Mouse (Mus musculus): ENCODE measurements around the gene Nme9. TPM values are rescaled to one million over a fixed set of nuclear protein-coding genes. Genes with fewer than 3 reads are reported as not detected.

Gene Nme9
- total RNA-seq, 4 experiments from 2014 or later, result 0.39 to 0.85 (median 0.62) TPM

DNA sequence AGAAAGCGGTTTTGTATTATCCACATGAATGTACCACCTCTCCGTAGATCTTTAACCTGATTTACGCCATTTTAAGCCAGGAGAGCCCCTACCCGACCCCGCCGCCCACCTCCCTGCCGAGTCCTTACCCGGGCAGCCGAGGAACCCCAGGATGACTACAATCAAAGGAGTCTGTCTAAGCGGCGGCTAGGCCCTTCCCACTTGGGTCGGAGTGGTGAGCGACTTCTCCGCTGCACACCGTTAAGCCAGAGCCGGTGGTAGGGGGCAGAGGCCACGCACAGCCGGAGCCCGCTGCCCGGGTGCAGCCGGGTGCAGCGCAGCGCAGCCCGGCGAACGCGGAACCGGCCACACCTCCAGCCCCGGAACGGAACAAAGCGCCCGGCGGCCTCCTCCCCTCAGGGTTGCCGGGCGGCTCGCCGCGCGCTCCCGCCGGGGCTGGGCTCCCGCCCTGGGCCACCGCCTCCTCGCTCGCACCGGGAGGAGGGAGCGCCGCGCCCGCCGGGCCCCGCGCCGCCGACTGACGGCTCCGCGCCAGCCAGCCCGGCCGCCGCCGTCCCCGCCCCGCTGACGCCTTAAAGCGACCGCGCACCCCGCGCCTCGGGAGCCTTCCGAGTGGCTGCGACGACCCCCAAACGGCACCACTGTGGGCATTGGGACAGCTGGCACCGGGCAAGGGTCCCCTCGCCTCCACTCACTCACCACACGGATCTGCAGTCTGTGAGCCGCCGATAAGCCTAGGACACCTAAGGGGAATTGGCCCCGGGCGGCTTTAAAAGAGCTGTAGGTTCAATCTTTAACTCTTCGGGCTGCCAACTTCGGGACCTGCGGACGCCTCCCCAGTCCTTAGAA is 14.9 kb upstream of the Nme9 start:
- DNase-seq (ENCODE audit: low spot score in 2 of 2), result peak in 1 of 2 experiments; percentile 72

DNA sequence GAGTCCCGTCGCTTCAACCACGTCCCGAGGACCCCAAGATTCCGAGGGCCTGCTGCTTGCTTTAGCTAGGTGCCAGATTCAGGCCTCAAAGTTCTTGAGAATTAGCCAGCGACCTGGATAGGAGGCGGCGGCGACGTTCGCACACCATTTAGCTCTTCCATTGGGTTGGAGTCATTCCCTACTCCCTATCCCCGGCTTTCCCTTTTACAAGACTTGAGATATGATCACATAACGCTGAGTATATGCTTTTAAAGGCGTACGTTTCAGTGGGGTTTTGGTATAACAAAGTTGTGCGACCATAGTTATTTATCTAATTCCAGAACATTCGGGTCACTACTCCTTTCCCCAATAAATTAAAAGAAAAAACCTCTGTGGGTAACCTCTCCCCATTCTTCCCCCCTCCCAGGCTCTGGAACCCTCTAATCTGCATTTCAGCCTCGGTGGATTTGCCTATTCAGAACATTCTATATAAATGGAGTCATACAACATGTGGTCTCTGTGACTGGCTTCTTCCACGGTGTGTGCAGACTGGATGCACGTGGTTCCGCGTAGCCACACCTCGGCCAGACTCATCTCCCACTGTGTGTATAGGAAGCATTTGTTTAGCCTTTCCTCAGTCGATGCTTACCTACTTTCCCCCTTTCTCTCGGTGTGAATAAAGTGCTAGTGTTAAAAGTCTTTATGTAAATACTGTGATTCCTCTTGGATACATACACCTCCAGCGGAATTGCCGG is 14.1 kb upstream of the Nme9 start, which contains the start of gene Mras:
TSS of gene Mras (minus strand) at position 351 of the 734 bp plus-strand sequence.
- DNase-seq (ENCODE audit: low spot score in 2 of 2), result no peak

GRCm38 (mm10) chr9:99437781-99438565 is 13.3 kb upstream of the Nme9 start:
- DNase-seq (ENCODE audit: low spot score in 2 of 2), result no peak

- no peak for DNase-seq (ENCODE audit: low spot score in 2 of 2)
Observed at GRCm38 (mm10) chr9:99439064-99439463, 12.2 kb upstream of the Nme9 start.

DNA sequence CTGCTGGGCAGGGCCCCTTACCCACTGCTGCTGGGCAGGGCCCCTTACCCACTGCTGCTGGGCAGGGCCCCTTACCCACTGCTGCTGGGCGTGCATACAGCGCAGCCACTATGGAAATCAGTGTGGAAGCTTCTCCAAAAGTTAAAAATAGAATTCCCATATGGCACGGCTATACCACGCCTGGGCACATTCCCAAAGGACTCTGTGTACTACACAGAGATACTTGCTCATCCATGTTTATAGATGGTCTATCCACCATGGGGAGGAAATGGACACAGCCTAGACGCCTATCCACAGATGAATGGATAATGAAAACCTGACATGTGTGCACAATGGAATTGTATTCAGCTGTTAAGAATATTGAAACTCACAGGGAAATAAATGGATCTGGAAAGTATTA is 10.3 kb upstream of the Nme9 start:
- DNase-seq (ENCODE audit: low spot score in 2 of 2), result peak in 1 of 2 experiments; percentile 61

- no peak for DNase-seq (ENCODE audit: low spot score in 2 of 2)
Observed at GRCm38 (mm10) chr9:99441647-99442433, 9.4 kb upstream of the Nme9 start.

GRCm38 (mm10) chr9:99444590-99445178 is 6.6 kb upstream of the Nme9 start:
- no peak for DNase-seq (ENCODE audit: low spot score in 2 of 2)

GRCm38 (mm10) chr9:99446259-99446658 is 5.0 kb upstream of the Nme9 start:
- no peak for DNase-seq (ENCODE audit: low spot score in 2 of 2)

GRCm38 (mm10) chr9:99447323-99447722 is 4.0 kb upstream of the Nme9 start:
- peak in 1 of 2 experiments; percentile 49 for DNase-seq (ENCODE audit: low spot score in 2 of 2)

- no peak for DNase-seq (ENCODE audit: low spot score in 2 of 2)
Observed at GRCm38 (mm10) chr9:99449886-99450647, 1.2 kb upstream of the Nme9 start.

GRCm38 (mm10) chr9:99454211-99454610 is 2.9 kb downstream of the Nme9 start:
- DNase-seq (ENCODE audit: low spot score in 2 of 2), result no peak

GRCm38 (mm10) chr9:99458529-99459208 is 7.4 kb downstream of the Nme9 start:
- DNase-seq (ENCODE audit: low spot score in 2 of 2), result no peak

GRCm38 (mm10) chr9:99459730-99460129 is 8.5 kb downstream of the Nme9 start:
- DNase-seq (ENCODE audit: low spot score in 2 of 2), result no peak

GRCm38 (mm10) chr9:99464876-99465275 is 13.6 kb downstream of the Nme9 start:
- DNase-seq (ENCODE audit: low spot score in 2 of 2), result no peak

GRCm38 (mm10) chr9:99468572-99468971 is 17.3 kb downstream of the Nme9 start:
- DNase-seq (ENCODE audit: low spot score in 2 of 2), result no peak

- no peak for DNase-seq (ENCODE audit: low spot score in 2 of 2)
Observed at GRCm38 (mm10) chr9:99469681-99470273, 18.5 kb downstream of the Nme9 start.

GRCm38 (mm10) chr9:99470347-99471092 is 19.2 kb downstream of the Nme9 start:
- DNase-seq (ENCODE audit: low spot score in 2 of 2), result no peak

DNA sequence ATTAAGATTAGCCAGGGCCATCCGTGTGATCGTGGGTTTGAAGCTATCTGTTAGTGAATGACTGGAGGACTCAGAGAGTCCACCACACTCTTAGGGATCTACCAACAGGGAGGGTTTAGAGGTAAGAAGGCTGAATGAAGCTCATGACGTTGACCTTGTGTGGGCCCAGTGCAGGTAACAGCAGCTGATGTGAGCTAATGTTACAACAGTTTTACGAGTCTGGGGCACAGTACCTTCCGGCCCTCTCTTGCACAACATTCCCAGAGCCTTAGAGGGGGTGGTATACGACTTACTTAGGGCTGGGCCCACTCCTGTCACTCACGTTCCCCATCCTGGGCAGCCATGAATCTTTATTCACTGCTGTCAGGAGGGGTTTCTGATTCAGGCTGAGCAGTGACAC is 20.1 kb downstream of the Nme9 start:
- no peak for DNase-seq (ENCODE audit: low spot score in 2 of 2)

All from layer of hippocampus, adult 8-10 months (tissue).